Mouse (Mus musculus) left cerebral cortex, adult 2 months (tissue): ENCODE measurements around the gene Man2c1. TPM values are rescaled to one million over a fixed set of nuclear protein-coding genes. Genes with fewer than 3 reads are reported as not detected.

Source experiments
- DNase-seq, 2 experiments: peaks; one replicate each; pipeline ENCODE4 v3.0.0; 2021 to 2022; ENCODE audit warnings: low spot score in 2 of 2, mixed read lengths in 1 of 2; ENCODE audit errors: extremely low spot score in 1 of 2
- H3K27ac ChIP-seq: fragments of 200-600 bp; 2 replicates; pipeline ENCODE4 v1.8.1; 2022
- H3K4me3 ChIP-seq: fragments of 200-600 bp; 2 replicates; pipeline ENCODE4 v1.8.1; 2022
- CTCF ChIP-seq: fragments of 200-600 bp; IDR thresholded peaks from 2 replicates; pipeline ENCODE4 v1.8.1; 2022; ENCODE audit warnings: antibody characterized with exemption, mild to moderate bottlenecking, moderate library complexity
- intact Hi-C: fragments of 180-260 bp; cut with DNase I; formaldehyde crosslinking; loops from one replicate; pipeline ENCODE4 v1.15.1; 2025
- total RNA-seq, 2 experiments: library from RNA; stranded (reverse); gene quantifications; 2 replicates each; pipeline ENCODE4 v1.2.3; 2021

The Man2c1 gene
- total RNA-seq, 2 experiments from 2014 or later = 150 to 175 TPM

DNA sequence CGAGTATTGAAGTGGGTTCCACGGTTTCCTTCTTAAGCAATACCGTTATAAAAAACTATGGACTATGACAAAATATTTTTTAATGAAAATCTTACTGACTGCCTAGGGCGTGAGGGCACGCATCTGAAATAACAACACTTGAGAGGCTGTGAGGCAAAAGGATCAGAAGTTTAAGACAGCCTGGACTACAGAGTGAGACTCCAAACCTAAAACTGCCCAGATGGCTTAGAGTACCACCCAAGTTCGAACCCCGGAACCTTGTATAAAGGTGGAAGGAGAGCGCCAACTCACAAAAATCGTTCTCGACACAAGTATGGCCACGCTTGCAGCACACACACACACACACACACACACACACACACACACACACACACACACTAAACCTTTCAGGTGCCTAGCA lies 28.0 kb downstream of the Man2c1 start:
- Histone ChIP-seq H3K27ac (peak overlapping the region; percentile 84), H3K4me3 (peak overlapping the region; percentile 93)
- intact Hi-C loops = loop anchor here (1.0 kb wide), 1 partner anchor 10 kb away; the partner anchor contains the start of gene Neil1
- no peak for TF ChIP-seq CTCF
- DNase-seq = no peak

DNA sequence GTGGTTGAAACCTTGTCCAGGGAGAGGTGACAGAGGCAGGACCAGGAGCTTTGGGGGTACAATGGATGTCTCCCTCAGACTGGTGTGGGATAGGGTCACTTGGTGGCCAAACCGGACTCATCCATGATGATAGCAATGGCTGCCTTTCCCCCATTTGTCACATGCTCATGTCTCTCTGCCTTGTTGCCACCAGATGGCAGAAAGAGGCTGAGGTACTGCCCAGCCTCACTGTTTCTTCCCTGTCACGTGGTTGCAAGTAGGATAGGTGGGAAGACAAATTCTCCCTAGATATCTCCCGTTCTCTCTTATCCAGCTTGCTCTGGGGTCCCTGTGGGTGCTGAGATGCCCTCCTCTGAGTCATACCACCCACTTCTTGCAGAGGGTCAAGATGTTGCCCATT lies 32.0 kb downstream of the Man2c1 start:
- no peak overlapping the region for H3K4me3 ChIP-seq
- intact Hi-C loops = loop anchor here (1.0 to 5.0 kb wide), 2 partner anchors 58 to 270 kb away; no protein-coding TSS in a partner anchor
- TF ChIP-seq CTCF = peak; percentile 51
- DNase-seq = no peak
- no peak overlapping the region for H3K27ac ChIP-seq

DNA sequence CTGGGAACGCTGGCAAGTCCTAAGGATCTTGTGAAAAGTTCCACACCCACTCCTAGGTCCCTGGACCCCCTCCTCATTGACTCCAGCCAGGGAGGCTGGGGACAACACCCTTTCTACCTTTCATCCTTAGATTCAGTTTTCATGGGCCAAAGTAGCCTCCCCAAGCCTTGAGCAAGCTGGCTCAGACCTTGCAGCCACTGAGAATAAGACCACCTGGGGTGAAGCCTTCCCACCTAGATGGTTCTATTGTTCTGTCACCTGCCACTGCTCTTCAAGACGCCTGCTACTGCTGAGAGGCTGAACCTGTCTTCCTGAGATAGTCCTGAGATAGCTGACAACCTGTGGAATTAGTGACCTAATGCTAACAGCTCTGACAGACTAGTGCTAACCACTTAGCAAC lies 32.6 kb downstream of the Man2c1 start:
- DNase-seq = no peak
- Histone ChIP-seq H3K27ac (no peak overlapping the region), H3K4me3 (no peak overlapping the region)
- no peak for TF ChIP-seq CTCF
- intact Hi-C loops = loop anchor here (5.0 kb wide), 1 partner anchor 269 kb away; no protein-coding TSS in a partner anchor

DNA sequence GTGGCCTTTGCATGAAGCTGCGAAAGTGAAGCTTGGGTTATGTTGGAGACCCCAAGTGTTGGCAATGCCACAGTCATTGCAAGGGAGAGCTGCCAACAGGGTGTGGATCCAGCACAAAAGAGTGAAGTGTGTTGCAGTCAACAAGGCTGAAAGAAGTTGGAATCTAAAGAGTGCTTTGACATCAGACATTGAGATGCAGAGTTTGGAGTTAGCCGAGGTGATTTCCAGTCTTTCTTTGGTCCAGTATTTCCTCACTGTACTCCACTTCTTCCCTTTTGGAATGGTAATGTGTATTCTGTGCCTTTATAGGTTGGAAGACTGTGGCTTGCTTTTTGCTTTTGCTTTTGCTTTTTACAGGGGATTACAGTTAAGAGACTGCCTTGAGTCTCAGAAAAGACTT lies 35.7 kb downstream of the Man2c1 start:
- H3K27ac ChIP-seq = no peak overlapping the region
- no peak for TF ChIP-seq CTCF
- DNase-seq = no peak
- no peak overlapping the region for H3K4me3 ChIP-seq
- intact Hi-C loops = no loop called here

DNA sequence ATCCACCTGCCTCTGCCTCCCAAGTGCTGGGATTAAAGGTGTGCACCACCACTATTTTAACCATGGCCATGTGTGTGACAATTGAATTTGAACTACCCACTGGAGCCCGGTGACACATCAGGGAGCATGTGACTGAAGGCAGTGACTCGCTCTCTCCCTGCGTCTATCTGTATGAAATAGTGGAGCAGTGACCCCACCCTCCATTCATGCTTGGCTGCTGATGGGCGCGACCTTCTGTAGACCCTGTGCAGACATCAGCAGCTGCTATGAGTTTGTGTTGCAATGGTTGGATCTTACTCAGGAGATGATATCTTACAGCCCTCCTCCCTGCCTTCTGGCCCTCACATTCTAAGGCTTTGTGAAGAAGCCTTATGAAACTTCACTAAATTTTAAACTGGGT lies 37.9 kb downstream of the Man2c1 start:
- intact Hi-C loops = no loop called here
- Histone ChIP-seq H3K27ac (no peak overlapping the region), H3K4me3 (no peak overlapping the region)
- no peak for DNase-seq
- TF ChIP-seq CTCF = no peak

Other genes with a start within 250 kb of the Man2c1 start
- 1 to 10 TPM; 5.8 to 7.3 TPM for gene Snx33, start 202.3 kb upstream of the Man2c1 start, total RNA-seq
- gene Imp3, start 193.2 kb upstream of the Man2c1 start, total RNA-seq = 10 to 100 TPM; 49.8 to 50.2 TPM
- 10 to 100 TPM; 13.5 to 16.3 TPM for gene Snupn, start 179.8 kb upstream of the Man2c1 start, total RNA-seq
- 10 to 100 TPM; 29.7 to 33.1 TPM for gene Ptpn9, start 135.8 kb upstream of the Man2c1 start, total RNA-seq
- gene Sin3a, start 58.6 kb upstream of the Man2c1 start, total RNA-seq = 10 to 100 TPM; 38.8 to 47.5 TPM
- gene Neil1, start 17.6 kb downstream of the Man2c1 start, total RNA-seq = 10 to 100 TPM in 1 of 2 experiments, 1 to 10 TPM in 1; 9.9 to 10.5 TPM
- gene Commd4, start 27.6 kb downstream of the Man2c1 start, total RNA-seq = 10 to 100 TPM; 84.1 to 93.1 TPM
- gene Trcg1, start 105.9 kb downstream of the Man2c1 start, total RNA-seq = not detected
- 10 to 100 TPM; 18.5 to 20.1 TPM for gene 1700017B05Rik, start 131.9 kb downstream of the Man2c1 start, total RNA-seq